Mouse (Mus musculus) megakaryocyte, adult 5-6 weeks (primary cell): Measurements from ENCODE around the gene Olfr1175-ps. TPM values are rescaled to one million over a fixed set of nuclear protein-coding genes. Genes with fewer than 3 reads are reported as not detected.

ENCODE experiments used
- ATAC-seq: 2 replicates; pipeline ENCODE4 v1.8.0; 2016; ENCODE audit warnings: mild to moderate bottlenecking, inconsistent platforms; ENCODE audit not compliant: poor library complexity, severe bottlenecking
- total RNA-seq, 2 experiments: library from RNA; stranded (forward) in 1 of 2; stranded (reverse) in 1 of 2; fragments of 153-499, 151-499 nt in 1 of 2; fragments of 221-1000, 200-1000 nt in 1 of 2; gene quantifications; 2 replicates each; pipeline versions ENCODE4 v1.2.3 to v1.2.4; 2015 to 2017

Olfr1175-ps gene
- total RNA-seq (2015), result not detected in 2 replicates
- total RNA-seq (2017), result not detected in 2 replicates

DNA sequence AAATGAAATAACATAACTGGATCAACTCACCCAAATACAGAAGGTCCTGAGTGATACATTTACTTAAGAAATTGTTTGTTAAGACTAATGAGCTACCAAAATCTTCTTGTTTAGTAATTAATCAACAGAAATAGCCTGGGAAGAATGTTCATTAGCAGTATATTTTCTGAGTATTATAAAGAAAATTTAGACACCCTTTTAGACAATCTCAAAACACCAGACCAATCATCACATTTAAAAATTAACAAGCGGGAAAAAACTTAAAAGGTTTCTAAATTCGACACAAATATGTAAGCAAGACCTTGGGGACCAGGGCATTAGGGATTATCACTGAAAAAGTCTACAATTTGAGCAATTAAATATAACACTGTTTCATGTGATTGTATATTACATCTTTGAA lies at the start of gene Olfr1175-ps:
Gene Olfr1175-ps (minus strand): TSS at position 101 of the 400 bp plus-strand sequence.
- ATAC-seq, result no peak

DNA sequence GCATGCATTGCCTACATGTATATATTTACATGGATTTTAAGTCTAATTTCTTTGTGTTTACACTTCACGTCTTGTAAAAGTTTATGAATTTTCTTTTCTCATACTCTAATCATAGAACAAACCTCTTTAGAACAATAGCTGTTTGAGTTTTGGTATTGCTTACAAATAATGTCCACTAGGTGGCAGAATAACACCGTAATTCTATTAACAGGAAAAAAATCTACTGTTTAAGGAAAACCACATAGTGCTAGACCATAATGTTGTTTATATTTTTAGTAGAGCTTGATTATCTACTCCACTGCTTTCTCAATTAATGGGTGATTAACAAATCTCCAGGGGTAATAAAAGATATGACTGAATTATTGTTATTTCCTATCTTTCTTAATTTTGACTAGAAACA lies 29.3 kb upstream of the Olfr1175-ps start:
- no peak; the same call in 1 of the 2 replicates for ATAC-seq

DNA sequence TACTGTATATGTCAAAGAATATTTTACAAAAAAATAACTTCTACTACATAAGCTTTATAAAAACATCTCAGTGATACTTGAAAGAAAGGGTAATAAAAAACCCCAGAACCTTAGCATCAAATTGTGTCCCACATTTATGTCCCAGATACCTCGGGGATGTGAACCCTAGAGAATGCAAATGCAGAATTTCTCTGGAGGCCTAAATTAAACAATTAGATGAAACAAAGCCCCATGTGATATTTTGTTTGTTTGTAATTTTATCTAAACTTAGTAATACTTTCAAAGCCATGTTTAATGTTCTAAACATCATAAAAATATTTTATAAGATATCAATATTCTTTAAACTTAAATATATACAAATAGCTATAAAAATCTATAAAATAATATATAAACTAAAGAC lies 19.4 kb upstream of the Olfr1175-ps start, which contains the start of gene Olfr1177-ps:
Gene Olfr1177-ps (minus strand): TSS at position 101 of the 400 bp plus-strand sequence.
- no peak for ATAC-seq

DNA sequence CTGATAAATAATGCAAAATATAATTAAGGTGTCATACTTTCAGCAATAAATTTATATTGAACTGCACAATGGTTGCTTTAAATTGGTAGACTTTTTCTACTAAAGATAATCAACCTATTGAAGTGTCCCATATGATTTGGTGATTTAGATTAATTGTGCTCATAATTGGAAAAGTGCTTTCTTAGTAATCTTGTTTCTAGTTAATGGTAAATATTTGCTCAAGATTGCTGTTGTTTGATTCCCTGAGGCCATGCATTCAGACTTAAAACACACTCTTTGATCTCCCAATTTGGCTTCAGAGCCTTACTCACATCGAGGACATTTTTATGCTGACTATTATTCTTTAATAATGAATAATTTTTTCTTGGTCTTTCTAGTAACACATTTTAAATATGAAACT lies 9.4 kb upstream of the Olfr1175-ps start, which contains the start of gene Olfr1176:
Gene Olfr1176 (plus strand): TSS at position 301 of the 400 bp plus-strand sequence.
- ATAC-seq, result no peak

DNA sequence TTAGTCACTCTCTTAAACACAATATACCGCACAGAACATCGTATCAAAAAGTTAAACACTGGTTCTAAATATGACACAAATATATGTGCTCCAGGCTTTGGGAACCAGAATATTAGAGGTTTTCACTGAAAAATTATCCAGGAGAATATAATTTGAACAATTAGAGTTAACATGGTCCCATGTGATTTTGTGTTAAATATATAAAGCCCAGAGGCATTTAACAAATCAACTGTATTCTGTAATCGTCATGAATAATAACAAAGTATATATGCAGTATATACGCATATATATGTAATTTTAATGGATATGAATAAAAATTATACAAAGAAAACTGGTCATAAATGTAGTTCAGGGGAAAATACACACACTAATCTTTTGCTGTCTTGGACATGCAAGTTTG lies 12.0 kb downstream of the Olfr1175-ps start, which contains the start of gene Olfr1174-ps:
Gene Olfr1174-ps (minus strand): TSS at position 101 of the 400 bp plus-strand sequence.
- no peak for ATAC-seq

DNA sequence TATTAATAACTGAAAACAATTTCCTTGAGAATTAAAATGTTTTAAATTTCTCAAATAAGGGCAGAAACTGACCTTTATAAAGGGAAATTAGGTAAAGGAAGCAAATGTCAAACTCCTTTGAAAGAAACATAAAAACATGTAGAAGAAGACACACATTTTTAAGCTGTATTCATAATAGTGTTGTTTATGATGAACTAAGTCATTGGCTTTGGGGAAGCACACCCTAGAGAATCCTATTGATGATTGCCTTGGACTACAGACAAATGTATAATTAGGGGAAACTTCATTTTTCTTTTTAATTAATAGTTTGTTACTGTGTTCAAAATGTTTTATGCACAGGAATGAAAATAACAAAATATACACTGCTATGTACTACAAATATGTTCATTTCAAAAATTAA lies 47.2 kb downstream of the Olfr1175-ps start, which contains the start of gene Olfr1173:
Gene Olfr1173 (minus strand): TSS at position 101 of the 400 bp plus-strand sequence.
- ATAC-seq, result no peak

Other genes with a start within 250 kb of the Olfr1175-ps start
- gene Olfr1164, start 233.2 kb downstream of the Olfr1175-ps start, total RNA-seq (2015), result not detected in 2 replicates
- gene Olfr1164, start 233.2 kb downstream of the Olfr1175-ps start, total RNA-seq (2017), result not detected in 2 replicates
- not detected in 2 replicates for gene Olfr1166, start 198.9 kb downstream of the Olfr1175-ps start, total RNA-seq (2015)
- gene Olfr1166, start 198.9 kb downstream of the Olfr1175-ps start, total RNA-seq (2017), result not detected in 2 replicates
- not detected in 2 replicates for gene Olfr1167, start 172.0 kb downstream of the Olfr1175-ps start, total RNA-seq (2015)
- 0.04 TPM in 1 of 2 replicates, not detected in the other for gene Olfr1167, start 172.0 kb downstream of the Olfr1175-ps start, total RNA-seq (2017)
- gene Olfr1168, start 145.3 kb downstream of the Olfr1175-ps start, total RNA-seq (2015), result not detected in 2 replicates
- gene Olfr1168, start 145.3 kb downstream of the Olfr1175-ps start, total RNA-seq (2017), result not detected in 2 replicates
- not detected in 2 replicates for gene Olfr1170, start 98.9 kb downstream of the Olfr1175-ps start, total RNA-seq (2015)
- gene Olfr1170, start 98.9 kb downstream of the Olfr1175-ps start, total RNA-seq (2017), result not detected in 2 replicates
- not detected in 2 replicates for gene Olfr1173, start 47.3 kb downstream of the Olfr1175-ps start, total RNA-seq (2015)
- 0.04 TPM in 1 of 2 replicates, not detected in the other for gene Olfr1173, start 47.3 kb downstream of the Olfr1175-ps start, total RNA-seq (2017)
- gene Olfr1174-ps, start 12.1 kb downstream of the Olfr1175-ps start, total RNA-seq (2015), result not detected in 2 replicates
- gene Olfr1174-ps, start 12.1 kb downstream of the Olfr1175-ps start, total RNA-seq (2017), result not detected in 2 replicates
- gene Olfr1176, start 9.5 kb upstream of the Olfr1175-ps start, total RNA-seq (2015), result not detected in 2 replicates
- gene Olfr1176, start 9.5 kb upstream of the Olfr1175-ps start, total RNA-seq (2017), result not detected in 2 replicates
- gene Olfr1177-ps, start 19.3 kb upstream of the Olfr1175-ps start, total RNA-seq (2015), result not detected in 2 replicates
- not detected in 2 replicates for gene Olfr1177-ps, start 19.3 kb upstream of the Olfr1175-ps start, total RNA-seq (2017)
- gene Olfr1178, start 59.8 kb upstream of the Olfr1175-ps start, total RNA-seq (2015), result not detected in 2 replicates
- gene Olfr1178, start 59.8 kb upstream of the Olfr1175-ps start, total RNA-seq (2017), result not detected in 2 replicates
- gene Olfr1179, start 79.2 kb upstream of the Olfr1175-ps start, total RNA-seq (2015), result not detected in 2 replicates
- gene Olfr1179, start 79.2 kb upstream of the Olfr1175-ps start, total RNA-seq (2017), result not detected in 2 replicates
- gene Olfr1180, start 91.9 kb upstream of the Olfr1175-ps start, total RNA-seq (2015), result not detected in 2 replicates
- not detected in 2 replicates for gene Olfr1180, start 91.9 kb upstream of the Olfr1175-ps start, total RNA-seq (2017)
- gene Olfr1181, start 99.0 kb upstream of the Olfr1175-ps start, total RNA-seq (2015), result not detected in 2 replicates
- gene Olfr1181, start 99.0 kb upstream of the Olfr1175-ps start, total RNA-seq (2017), result not detected in 2 replicates
- gene Gm13757, start 121.9 kb upstream of the Olfr1175-ps start, total RNA-seq (2015), result not detected in 2 replicates
- not detected in 2 replicates for gene Gm13757, start 121.9 kb upstream of the Olfr1175-ps start, total RNA-seq (2017)
- gene Olfr1183, start 127.7 kb upstream of the Olfr1175-ps start, total RNA-seq (2015), result not detected in 2 replicates
- not detected in 2 replicates for gene Olfr1183, start 127.7 kb upstream of the Olfr1175-ps start, total RNA-seq (2017)
- gene Olfr1184, start 156.4 kb upstream of the Olfr1175-ps start, total RNA-seq (2015), result not detected in 2 replicates
- not detected in 2 replicates for gene Olfr1184, start 156.4 kb upstream of the Olfr1175-ps start, total RNA-seq (2017)
- gene Olfr1185-ps1, start 166.1 kb upstream of the Olfr1175-ps start, total RNA-seq (2015), result not detected in 2 replicates
- gene Olfr1185-ps1, start 166.1 kb upstream of the Olfr1175-ps start, total RNA-seq (2017), result not detected in 2 replicates
- not detected in 2 replicates for gene Olfr1186, start 191.3 kb upstream of the Olfr1175-ps start, total RNA-seq (2015)
- gene Olfr1186, start 191.3 kb upstream of the Olfr1175-ps start, total RNA-seq (2017), result not detected in 2 replicates
- gene Olfr1188, start 229.7 kb upstream of the Olfr1175-ps start, total RNA-seq (2015), result not detected in 2 replicates
- not detected in 2 replicates for gene Olfr1188, start 229.7 kb upstream of the Olfr1175-ps start, total RNA-seq (2017)